Mouse (Mus musculus) E14TG2a.4 (cell line): ENCODE results near the gene Phgdh.

Experiments used
- CTCF ChIP-seq: conservative IDR thresholded peaks from 2 replicates; pipeline ENCODE4 v1.5.1; 2014; ENCODE audit warnings: low read length
- NANOG ChIP-seq: IDR thresholded peaks from 2 replicates; pipeline ENCODE4 v1.6.1; 2014; ENCODE audit warnings: borderline replicate concordance, low read length, mixed read lengths

GRCm38 (mm10) chr3:98317143-98317542 is 22.6 kb downstream of the Phgdh start:
- no peak for TF ChIP-seq CTCF
- TF ChIP-seq NANOG = no peak
